Mouse (Mus musculus): ENCODE measurements around the gene Rora.

DNA sequence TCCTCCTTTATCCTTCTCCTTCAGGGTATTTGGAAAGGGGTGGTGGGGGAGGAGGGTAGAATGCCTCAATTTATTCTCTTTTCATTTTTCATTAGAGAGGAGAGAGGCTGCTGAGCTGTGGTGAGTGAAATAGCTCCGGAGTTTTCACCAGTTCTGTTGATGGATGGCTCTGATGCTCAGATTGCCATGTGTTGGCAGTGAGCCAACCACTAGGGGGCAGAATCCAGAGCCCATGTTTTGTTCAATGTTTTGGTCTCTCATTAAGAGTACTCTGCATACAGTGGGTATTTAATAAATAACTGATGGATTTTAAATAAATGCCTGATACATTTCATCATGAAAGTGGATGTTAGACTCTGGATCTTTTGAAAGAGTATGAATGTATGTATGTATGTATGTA, 77.9 kb downstream of the Rora start:
- no peak for TF ChIP-seq POLR2A (IDR thresholded peaks at IDR 0.05; ENCODE audit: borderline replicate concordance, extremely low read depth, insufficient read depth, insufficient read length, poor library complexity, severe bottlenecking)
- TF ChIP-seq CTCF (IDR thresholded peaks at IDR 0.05; ENCODE audit: borderline replicate concordance, extremely low read depth, insufficient read depth, insufficient read length): peak; percentile 19; the same call in 1 of the 2 replicates

Data from brain, embryonic 14.5 days (tissue).